Mouse (Mus musculus) stomach, embryonic 16.5 days (tissue): ENCODE measurements around the gene Slc7a1. TPM values are rescaled to one million over a fixed set of nuclear protein-coding genes. Genes with fewer than 3 reads are reported as not detected.

Experiments
- ATAC-seq: fragments of 200-750 bp; cut with Nextera tagmentation; 2 replicates; pipeline ENCODE4 v1.8.0; 2017; ENCODE audit warnings: moderate number of reproducible peaks, moderate TSS enrichment; ENCODE audit not compliant: insufficient read depth, low FRiP score
- H3K27ac ChIP-seq: fragments of 300-500 bp; sonication (generic); 2 replicates; pipeline ENCODE4 v1.5.1; 2014; ENCODE audit warnings: low read length
- H3K27me3 ChIP-seq: fragments of 300-500 bp; sonication (generic); 2 replicates; pipeline ENCODE4 v1.6.1; 2014; ENCODE audit warnings: low read length, control low read depth, mixed read lengths; ENCODE audit not compliant: control insufficient read depth, insufficient read depth
- H3K36me3 ChIP-seq: fragments of 300-500 bp; sonication (generic); 2 replicates; pipeline ENCODE4 v1.6.1; 2014; ENCODE audit warnings: low read length; ENCODE audit not compliant: control insufficient read depth, insufficient read depth
- H3K4me1 ChIP-seq: fragments of 300-500 bp; sonication (generic); 2 replicates; pipeline ENCODE4 v1.6.1; 2014; ENCODE audit warnings: low read length, control low read depth, mixed read lengths; ENCODE audit not compliant: control insufficient read depth, insufficient read depth
- H3K4me2 ChIP-seq: fragments of 300-500 bp; sonication (generic); 2 replicates; pipeline ENCODE4 v1.6.1; 2014; ENCODE audit warnings: low read depth, low read length, mixed read lengths
- H3K4me3 ChIP-seq: fragments of 300-500 bp; sonication (generic); replicated peaks from 2 replicates; pipeline ENCODE4 v1.5.1; 2014; ENCODE audit warnings: mild to moderate bottlenecking, low read length
- H3K9ac ChIP-seq: fragments of 300-500 bp; sonication (generic); 2 replicates; pipeline ENCODE4 v1.6.1; 2014; ENCODE audit warnings: low read length
- H3K9me3 ChIP-seq: fragments of 300-500 bp; sonication (generic); replicated peaks from 2 replicates; pipeline ENCODE4 v1.6.1; 2016; ENCODE audit warnings: low read length, control low read depth; ENCODE audit not compliant: control insufficient read depth
- WGBS: fragments of 180-500 bp; shearing (Covaris S2); extraction: QIAGEN DNeasy Blood & Tissue Kit; methylation state at CpG from one replicate; pipeline ENCODE4 v1.1.7; 2014; 5-methylcytosine and 5-hydroxymethylcytosine counted together
- polyA plus RNA-seq: library from polyadenylated mRNA; unstranded; fragments of >200 nt; fragmentation: Nextera tagmentation; extraction: Ambion mirVana; gene quantifications from 2 replicates; pipeline ENCODE4 v1.2.1, GENCODE M21; 2015

Slc7a1 gene
- polyA plus RNA-seq, 1 experiment from 2014 or later: 24.8 TPM

GRCm38 (mm10) chr5:148418436-148418835 lies 18.7 kb upstream of the Slc7a1 start:
- no peak for ATAC-seq
- H3K27me3 ChIP-seq: no peaks in the 10 kb centered on the region
- 94% methylated on average over 9 of the region's 9 CpGs for WGBS

GRCm38 (mm10) chr5:148417756-148418155 lies 18.1 kb upstream of the Slc7a1 start:
- no peaks in the 10 kb centered on the region for H3K27me3 ChIP-seq
- WGBS: 97% methylated on average over 1 of the region's 1 CpGs
- no peak overlapping the region for H3K27ac ChIP-seq
- H3K4me1 ChIP-seq: no peaks in the 10 kb centered on the region
- H3K4me3 ChIP-seq: no peak overlapping the region
- H3K4me2 ChIP-seq: no peak overlapping the region
- 0 out of 2 replicates have a peak, but pooled peaks cover 4% of the 10 kb centered on the region for H3K9me3 ChIP-seq
- no peak for ATAC-seq
- no peak overlapping the region for H3K9ac ChIP-seq
- no peaks in the 10 kb centered on the region for H3K36me3 ChIP-seq

More at GRCm38 (mm10) chr5:148418436-148418835, 18.7 kb upstream of the Slc7a1 start:
- no peaks in the 10 kb centered on the region for H3K4me1 ChIP-seq
- no peak overlapping the region for H3K27ac ChIP-seq
- H3K4me3 ChIP-seq: no peak overlapping the region
- H3K9ac ChIP-seq: no peak overlapping the region
- H3K9me3 ChIP-seq: 0 out of 2 replicates have a peak, but pooled peaks cover 4% of the 10 kb centered on the region
- no peak overlapping the region for H3K4me2 ChIP-seq
- no peaks in the 10 kb centered on the region for H3K36me3 ChIP-seq

DNA sequence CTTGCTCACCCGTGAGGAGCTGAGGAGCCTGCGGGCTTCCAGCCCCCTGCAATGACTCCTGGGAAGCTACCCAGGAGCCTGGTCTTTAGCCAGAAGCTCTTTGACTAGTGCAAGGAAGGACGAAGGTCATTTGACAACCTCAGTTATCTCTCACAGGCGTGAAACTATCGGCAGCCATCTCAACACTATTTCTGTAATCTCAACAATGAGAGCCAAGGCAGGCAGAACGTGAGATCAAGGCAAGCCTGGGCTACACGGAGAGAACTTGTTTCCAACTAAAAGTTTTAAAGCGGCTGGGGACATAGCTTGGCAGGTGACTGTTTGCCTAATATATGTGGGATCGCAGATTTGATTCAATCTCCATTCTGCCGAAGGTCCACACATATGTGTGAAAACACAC lies 16.8 kb upstream of the Slc7a1 start:
- Histone ChIP-seq H3K4me2 (no peak overlapping the region), H3K9me3 (0 out of 2 replicates have a peak, but pooled peaks cover 4% of the 10 kb centered on the region), H3K27ac (no peak overlapping the region), H3K9ac (no peak overlapping the region), H3K4me3 (no peak overlapping the region), H3K4me1 (no peaks in the 10 kb centered on the region), H3K36me3 (no peaks in the 10 kb centered on the region), H3K27me3 (no peaks in the 10 kb centered on the region)
- no peak for ATAC-seq
- 58% methylated on average over 10 of the region's 10 CpGs for WGBS

DNA sequence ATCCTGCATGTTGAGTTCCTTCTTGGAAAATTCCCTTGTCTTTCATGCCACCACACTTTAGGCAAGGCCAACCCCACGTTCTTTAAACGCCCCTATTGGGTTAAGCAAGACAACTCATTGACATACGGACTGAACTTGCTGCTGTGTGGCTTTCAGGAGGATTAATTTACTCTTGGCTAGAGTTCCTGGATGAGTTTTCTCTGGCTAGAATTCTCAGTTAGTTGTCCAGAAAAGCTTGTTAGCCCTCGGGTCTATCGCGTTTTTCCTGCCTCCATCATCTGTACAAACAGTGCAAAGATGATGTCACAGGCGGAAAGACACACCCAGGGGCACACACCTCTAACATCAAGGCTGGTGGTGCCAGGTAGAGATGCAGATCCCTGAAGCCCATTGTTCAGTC lies 14.5 kb upstream of the Slc7a1 start:
- 35% methylated on average over 7 of the region's 7 CpGs for WGBS
- no peak overlapping the region for H3K27ac ChIP-seq
- H3K9ac ChIP-seq: no peak overlapping the region
- no peaks in the 10 kb centered on the region for H3K27me3 ChIP-seq
- no peaks in the 10 kb centered on the region for H3K36me3 ChIP-seq
- 0 out of 2 replicates have a peak, but pooled peaks cover 4% of the 10 kb centered on the region for H3K9me3 ChIP-seq
- no peaks in the 10 kb centered on the region for H3K4me1 ChIP-seq
- no peak overlapping the region for H3K4me2 ChIP-seq
- ATAC-seq: no peak
- no peak overlapping the region for H3K4me3 ChIP-seq

DNA sequence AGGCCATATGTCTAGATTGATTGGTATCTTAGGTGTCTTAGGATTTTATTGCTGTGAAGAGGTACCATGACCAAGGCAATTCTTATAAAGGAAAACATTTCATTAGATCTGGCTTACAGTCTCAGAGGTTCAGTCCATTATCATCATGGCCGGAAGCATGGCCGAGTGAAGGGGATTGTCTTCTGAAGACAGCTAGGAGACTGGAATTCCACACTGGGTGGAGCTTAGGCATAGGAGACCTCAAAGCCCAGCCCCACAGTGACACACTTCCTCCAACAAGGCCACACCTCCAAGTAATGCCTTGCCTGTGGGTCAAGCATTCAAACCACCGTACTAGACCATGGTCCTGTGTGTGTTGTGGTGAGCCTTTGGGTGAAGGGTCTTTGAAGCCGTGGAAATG lies 12.8 kb upstream of the Slc7a1 start:
- Histone ChIP-seq H3K4me3 (no peak overlapping the region), H3K4me1 (no peaks in the 10 kb centered on the region), H3K27ac (no peak overlapping the region), H3K36me3 (no peaks in the 10 kb centered on the region), H3K27me3 (no peaks in the 10 kb centered on the region), H3K4me2 (no peak overlapping the region), H3K9me3 (no peaks in the 10 kb centered on the region), H3K9ac (no peak overlapping the region)
- 92% methylated on average over 4 of the region's 4 CpGs for WGBS
- ATAC-seq: no peak

DNA sequence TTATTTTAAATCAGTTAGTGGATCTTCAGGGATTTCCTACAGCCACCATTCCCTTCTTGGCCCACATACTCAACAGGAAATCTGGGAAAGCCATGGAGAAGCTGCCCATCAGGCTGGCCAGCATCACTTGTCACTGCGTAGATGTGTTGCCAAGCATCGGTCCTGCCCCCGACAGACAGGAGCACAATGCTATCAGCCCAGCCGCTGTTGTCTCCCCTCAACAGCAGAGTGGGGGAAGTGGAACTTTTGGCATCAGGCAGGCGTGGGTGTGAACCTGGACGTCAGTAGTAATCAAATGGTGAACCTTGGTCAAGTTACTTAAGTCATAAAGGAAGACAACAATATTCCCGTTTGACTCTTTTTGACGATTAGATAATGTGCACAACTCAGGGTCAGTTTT lies 9.8 kb upstream of the Slc7a1 start:
- H3K4me2 ChIP-seq: no peak overlapping the region
- ATAC-seq: no peak
- no peaks in the 10 kb centered on the region for H3K36me3 ChIP-seq
- no peak overlapping the region for H3K4me3 ChIP-seq
- no peak overlapping the region for H3K9ac ChIP-seq
- WGBS: 66% methylated on average over 8 of the region's 8 CpGs
- no peaks in the 10 kb centered on the region for H3K27me3 ChIP-seq
- no peak overlapping the region for H3K27ac ChIP-seq
- no peaks in the 10 kb centered on the region for H3K4me1 ChIP-seq
- no peaks in the 10 kb centered on the region for H3K9me3 ChIP-seq

GRCm38 (mm10) chr5:148406913-148407312 lies 7.2 kb upstream of the Slc7a1 start:
- Histone ChIP-seq H3K36me3 (no peaks in the 10 kb centered on the region), H3K27me3 (no peaks in the 10 kb centered on the region), H3K9me3 (no peaks in the 10 kb centered on the region), H3K4me1 (no peaks in the 10 kb centered on the region), H3K4me2 (no peak overlapping the region), H3K9ac (no peak overlapping the region), H3K4me3 (no peak overlapping the region), H3K27ac (no peak overlapping the region)
- WGBS: 89% methylated on average over 2 of the region's 2 CpGs
- no peak for ATAC-seq

DNA sequence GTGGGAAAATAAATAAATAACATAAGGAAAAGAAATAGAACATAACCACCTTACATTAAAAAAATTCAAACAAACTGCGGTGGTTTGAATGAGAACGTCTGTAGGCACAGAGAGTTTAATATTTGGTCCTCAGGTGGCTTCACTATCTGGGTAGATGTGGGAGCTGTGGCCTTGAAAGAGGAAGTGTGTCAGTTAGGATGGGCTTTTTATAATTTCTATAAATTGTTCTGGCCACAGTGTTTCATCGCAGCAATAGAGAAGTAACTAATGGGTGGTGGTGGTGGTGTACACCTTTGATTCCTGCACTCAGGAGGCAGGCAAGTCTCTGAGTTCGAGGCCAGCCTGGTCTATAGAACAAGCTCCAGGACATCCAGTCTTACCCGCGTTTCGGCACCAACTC lies 4.8 kb upstream of the Slc7a1 start:
- no peak overlapping the region for H3K4me2 ChIP-seq
- H3K4me3 ChIP-seq: no peak overlapping the region
- ATAC-seq: no peak
- no peak overlapping the region for H3K9ac ChIP-seq
- 91% methylated on average over 7 of the region's 7 CpGs for WGBS
- H3K4me1 ChIP-seq: peaks cover 5% of the 10 kb centered on the region; the same call in 1 of the 2 replicates
- no peaks in the 10 kb centered on the region for H3K36me3 ChIP-seq
- no peaks in the 10 kb centered on the region for H3K27me3 ChIP-seq
- H3K9me3 ChIP-seq: no peaks in the 10 kb centered on the region
- no peak overlapping the region for H3K27ac ChIP-seq

GRCm38 (mm10) chr5:148402641-148403040 lies 2.9 kb upstream of the Slc7a1 start:
- Histone ChIP-seq H3K4me1 (peaks cover 11% of the 10 kb centered on the region; the same call in 1 of the 2 replicates), H3K4me3 (no peak overlapping the region), H3K4me2 (no peak overlapping the region), H3K36me3 (no peaks in the 10 kb centered on the region), H3K9ac (no peak overlapping the region), H3K9me3 (no peaks in the 10 kb centered on the region), H3K27me3 (no peaks in the 10 kb centered on the region), H3K27ac (no peak overlapping the region)
- 57% methylated on average over 4 of the region's 4 CpGs for WGBS
- no peak for ATAC-seq
